Mouse (Mus musculus) stomach, embryonic 15.5 days (tissue): ENCODE results near the gene Slc29a2. TPM values are rescaled to one million over a fixed set of nuclear protein-coding genes. Genes with fewer than 3 reads are reported as not detected.
A peak's percentile ranks its signal among the peaks of the same experiment; 100 is the strongest.

Source experiments
- ATAC-seq: fragments of 200-750 bp; cut with Nextera tagmentation; 2 replicates; pipeline ENCODE4 v1.8.0; 2017; ENCODE audit warnings: low read depth, moderate number of reproducible peaks, moderate TSS enrichment; ENCODE audit not compliant: insufficient read depth, low FRiP score
- H3K27ac ChIP-seq: fragments of 300-500 bp; sonication (generic); 2 replicates; pipeline ENCODE4 v1.5.1; 2015; ENCODE audit warnings: mild to moderate bottlenecking, inconsistent platforms
- H3K27me3 ChIP-seq: fragments of 300-500 bp; sonication (generic); replicated peaks from 2 replicates; pipeline ENCODE4 v1.6.1; 2015; ENCODE audit warnings: inconsistent platforms
- H3K36me3 ChIP-seq: fragments of 300-500 bp; sonication (generic); 2 replicates; pipeline ENCODE4 v1.6.1; 2015; ENCODE audit warnings: inconsistent platforms
- H3K4me1 ChIP-seq: fragments of 300-500 bp; sonication (generic); 2 replicates; pipeline ENCODE4 v1.6.1; 2015; ENCODE audit warnings: inconsistent platforms
- H3K4me2 ChIP-seq: fragments of 300-500 bp; sonication (generic); 2 replicates; pipeline ENCODE4 v1.6.1; 2015; ENCODE audit warnings: mild to moderate bottlenecking, inconsistent platforms
- H3K4me3 ChIP-seq: fragments of 300-500 bp; sonication (generic); replicated peaks from 2 replicates; pipeline ENCODE4 v1.5.1; 2015; ENCODE audit warnings: inconsistent platforms
- H3K9ac ChIP-seq: fragments of 300-500 bp; sonication (generic); 2 replicates; pipeline ENCODE4 v1.6.1; 2015; ENCODE audit warnings: inconsistent platforms
- H3K9me3 ChIP-seq: fragments of 300-500 bp; sonication (generic); 2 replicates; pipeline ENCODE4 v1.6.1; 2016; ENCODE audit warnings: inconsistent platforms
- WGBS: fragments of 180-500 bp; shearing (Covaris S2); methylation state at CpG from one replicate; pipeline ENCODE4 v1.1.7; 2015; 5-methylcytosine and 5-hydroxymethylcytosine counted together
- polyA plus RNA-seq: library from polyadenylated mRNA; unstranded; fragments of >200 nt; fragmentation: Nextera tagmentation; extraction: Ambion mirVana; gene quantifications from 2 replicates; pipeline ENCODE4 v1.2.1, GENCODE M21; 2015

Gene Slc29a2
- polyA plus RNA-seq, 1 experiment from 2014 or later, result 3.7 TPM

GRCm38 (mm10) chr19:5060365-5061330 is 37.0 kb downstream of the Slc29a2 start:
- H3K4me1 ChIP-seq, result peaks cover 52% of the 10 kb centered on the region
- peak overlapping the region; percentile 80 for H3K27ac ChIP-seq

GRCm38 (mm10) chr19:5062041-5062440 is 38.4 kb downstream of the Slc29a2 start:
- no peaks in the 10 kb centered on the region for H3K36me3 ChIP-seq
- no peak overlapping the region for H3K27ac ChIP-seq
- H3K9me3 ChIP-seq, result no peaks in the 10 kb centered on the region
- H3K4me1 ChIP-seq, result peaks cover 49% of the 10 kb centered on the region
- no peak overlapping the region for H3K9ac ChIP-seq
- H3K4me2 ChIP-seq, result no peak overlapping the region
- no peaks in the 10 kb centered on the region for H3K27me3 ChIP-seq
- ATAC-seq, result no peak; the same call in 1 of the 2 replicates
- WGBS, result 75% methylated on average over 5 of the region's 5 CpGs
- H3K4me3 ChIP-seq, result no peak overlapping the region

More at GRCm38 (mm10) chr19:5060365-5061330, 37.0 kb downstream of the Slc29a2 start:
- Histone ChIP-seq H3K36me3 (no peaks in the 10 kb centered on the region), H3K9me3 (no peaks in the 10 kb centered on the region), H3K27me3 (no peaks in the 10 kb centered on the region), H3K9ac (no peak overlapping the region), H3K4me3 (no peak overlapping the region), H3K4me2 (no peak overlapping the region)
- peak; percentile 11; the same call in 1 of the 2 replicates for ATAC-seq
- 32% methylated on average over 5 of the region's 5 CpGs for WGBS

DNA sequence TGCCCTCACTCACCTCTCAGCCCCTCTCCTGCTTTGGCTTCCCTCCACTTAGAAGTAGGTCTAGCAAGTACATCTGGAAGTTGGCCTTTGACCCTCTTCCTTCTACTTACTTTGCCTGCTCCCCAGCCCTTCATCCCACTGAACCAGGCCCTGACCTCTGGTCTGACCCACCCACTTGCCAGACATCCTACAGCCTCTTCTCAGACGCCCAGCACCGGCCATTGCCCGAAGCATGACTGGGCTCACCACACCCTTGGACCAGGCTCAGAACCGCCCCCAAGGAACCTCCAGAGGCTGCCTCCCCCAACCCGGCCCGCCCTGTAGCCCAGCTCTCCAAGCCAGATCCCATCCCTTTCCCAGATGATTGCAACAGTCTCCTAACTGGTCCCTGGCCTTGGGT is 38.8 kb downstream of the Slc29a2 start:
- H3K9me3 ChIP-seq, result no peaks in the 10 kb centered on the region
- no peak overlapping the region for H3K4me2 ChIP-seq
- H3K27me3 ChIP-seq, result no peaks in the 10 kb centered on the region
- H3K4me1 ChIP-seq, result peaks cover 53% of the 10 kb centered on the region
- no peak overlapping the region for H3K27ac ChIP-seq
- H3K36me3 ChIP-seq, result no peaks in the 10 kb centered on the region
- H3K9ac ChIP-seq, result no peak overlapping the region
- no peak for ATAC-seq
- 62% methylated on average over 6 of the region's 6 CpGs for WGBS
- no peak overlapping the region for H3K4me3 ChIP-seq

- no peak for ATAC-seq
- 36% methylated on average over 7 of the region's 7 CpGs for WGBS
- H3K36me3 ChIP-seq, result no peaks in the 10 kb centered on the region
- H3K4me1 ChIP-seq, result peaks cover 51% of the 10 kb centered on the region
- H3K9ac ChIP-seq, result no peak overlapping the region
- H3K27ac ChIP-seq, result no peak overlapping the region
- H3K27me3 ChIP-seq, result peaks cover 5% of the 10 kb centered on the region; the same call in 1 of the 2 replicates
- no peaks in the 10 kb centered on the region for H3K9me3 ChIP-seq
- no peak overlapping the region for H3K4me3 ChIP-seq
- no peak overlapping the region for H3K4me2 ChIP-seq
Measured at GRCm38 (mm10) chr19:5065104-5065503, 41.4 kb downstream of the Slc29a2 start.

- Histone ChIP-seq H3K9me3 (no peaks in the 10 kb centered on the region), H3K27ac (peak overlapping the region; percentile 93), H3K4me3 (peak overlapping the region; percentile 58), H3K4me1 (peaks cover 46% of the 10 kb centered on the region), H3K9ac (no peak overlapping the region), H3K4me2 (peak overlapping the region; percentile 79), H3K27me3 (peaks cover 5% of the 10 kb centered on the region; the same call in 1 of the 2 replicates), H3K36me3 (no peaks in the 10 kb centered on the region)
- ATAC-seq, result no peak; the same call in 1 of the 2 replicates
- WGBS, result 5% methylated on average over 15 of the region's 15 CpGs
Measured at GRCm38 (mm10) chr19:5067040-5067799, 43.6 kb downstream of the Slc29a2 start.

- H3K4me1 ChIP-seq, result peaks cover 52% of the 10 kb centered on the region
- peak within 1 kb of the TSS; percentile 58 for H3K4me3 ChIP-seq
- H3K9ac ChIP-seq, result peak within 1 kb of the TSS; percentile 64
- peak within 1 kb of the TSS; percentile 93 for H3K27ac ChIP-seq
- H3K9me3 ChIP-seq, result no peaks in the 10 kb centered on the region
- peaks cover 5% of the 10 kb centered on the region; the same call in 1 of the 2 replicates for H3K27me3 ChIP-seq
- 1% methylated on average over 54 of the region's 56 CpGs for WGBS
- H3K4me2 ChIP-seq, result peak within 1 kb of the TSS; percentile 79
- H3K36me3 ChIP-seq, result no peaks in the 10 kb centered on the region
- ATAC-seq, result peak; percentile 60; the same call in 1 of the 2 replicates
Measured at GRCm38 (mm10) chr19:5067867-5068569, 44.4 kb downstream of the Slc29a2 start, which contains the start of gene Cd248. Gene Cd248, plus strand, starts transcription at chr19:5068078.

DNA sequence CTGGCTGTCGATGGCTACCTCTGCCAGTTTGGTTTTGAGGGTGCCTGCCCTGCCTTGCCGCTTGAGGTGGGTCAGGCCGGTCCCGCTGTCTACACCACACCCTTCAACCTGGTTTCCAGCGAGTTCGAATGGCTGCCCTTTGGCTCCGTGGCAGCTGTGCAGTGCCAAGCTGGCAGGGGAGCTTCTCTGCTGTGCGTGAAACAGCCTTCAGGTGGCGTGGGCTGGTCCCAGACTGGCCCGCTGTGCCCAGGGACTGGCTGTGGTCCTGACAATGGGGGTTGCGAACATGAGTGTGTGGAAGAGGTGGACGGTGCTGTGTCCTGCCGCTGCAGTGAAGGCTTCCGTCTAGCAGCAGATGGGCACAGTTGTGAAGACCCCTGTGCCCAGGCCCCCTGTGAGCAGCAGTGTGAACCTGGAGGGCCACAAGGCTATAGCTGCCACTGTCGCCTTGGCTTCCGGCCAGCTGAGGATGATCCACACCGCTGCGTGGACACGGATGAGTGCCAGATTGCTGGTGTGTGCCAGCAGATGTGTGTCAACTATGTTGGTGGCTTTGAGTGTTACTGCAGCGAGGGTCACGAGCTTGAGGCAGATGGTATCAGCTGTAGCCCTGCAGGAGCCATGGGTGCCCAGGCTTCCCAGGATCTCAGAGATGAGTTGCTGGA is 45.0 kb downstream of the Slc29a2 start:
- Histone ChIP-seq H3K36me3 (no peaks in the 10 kb centered on the region), H3K4me3 (peak overlapping the region; percentile 58), H3K4me2 (peak overlapping the region; percentile 79), H3K27ac (peak overlapping the region; percentile 93), H3K9me3 (no peaks in the 10 kb centered on the region), H3K4me1 (peaks cover 53% of the 10 kb centered on the region), H3K9ac (peak overlapping the region; percentile 64; the same call in 1 of the 2 replicates), H3K27me3 (peaks cover 5% of the 10 kb centered on the region; the same call in 1 of the 2 replicates)
- ATAC-seq, result no peak
- 29% methylated on average over 21 of the region's 21 CpGs for WGBS

DNA sequence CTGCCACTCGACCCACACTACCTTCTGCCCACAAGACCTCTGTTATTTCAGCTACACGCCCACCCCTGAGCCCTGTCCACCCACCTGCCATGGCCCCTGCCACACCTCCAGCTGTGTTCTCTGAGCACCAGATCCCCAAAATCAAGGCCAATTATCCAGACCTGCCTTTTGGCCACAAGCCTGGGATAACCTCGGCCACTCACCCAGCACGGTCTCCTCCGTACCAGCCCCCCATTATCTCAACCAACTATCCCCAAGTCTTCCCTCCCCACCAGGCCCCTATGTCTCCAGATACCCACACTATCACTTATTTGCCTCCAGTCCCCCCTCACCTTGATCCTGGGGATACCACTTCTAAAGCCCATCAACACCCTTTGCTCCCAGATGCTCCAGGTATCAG is 45.8 kb downstream of the Slc29a2 start:
- no peak for ATAC-seq
- Histone ChIP-seq H3K27ac (0 out of 2 replicates have a peak overlapping the region, but pooled peaks have one; percentile 92), H3K4me1 (peaks cover 53% of the 10 kb centered on the region), H3K36me3 (no peaks in the 10 kb centered on the region), H3K4me3 (peak overlapping the region; percentile 58), H3K9ac (0 out of 2 replicates have a peak overlapping the region, but pooled peaks have one; percentile 2), H3K4me2 (peak overlapping the region; percentile 79), H3K27me3 (peaks cover 5% of the 10 kb centered on the region; the same call in 1 of the 2 replicates), H3K9me3 (no peaks in the 10 kb centered on the region)
- WGBS, result 74% methylated on average over 5 of the region's 5 CpGs

- Histone ChIP-seq H3K9ac (peak overlapping the region; percentile 2; the same call in 1 of the 2 replicates), H3K27me3 (peaks cover 5% of the 10 kb centered on the region; the same call in 1 of the 2 replicates), H3K4me2 (peak overlapping the region; percentile 79), H3K27ac (peak overlapping the region; percentile 92; the same call in 1 of the 2 replicates), H3K4me3 (peak overlapping the region; percentile 58), H3K9me3 (no peaks in the 10 kb centered on the region), H3K4me1 (peaks cover 53% of the 10 kb centered on the region), H3K36me3 (no peaks in the 10 kb centered on the region)
- WGBS, result 71% methylated on average over 7 of the region's 7 CpGs
- no peak for ATAC-seq
Measured at GRCm38 (mm10) chr19:5069978-5070377, 46.3 kb downstream of the Slc29a2 start.

DNA sequence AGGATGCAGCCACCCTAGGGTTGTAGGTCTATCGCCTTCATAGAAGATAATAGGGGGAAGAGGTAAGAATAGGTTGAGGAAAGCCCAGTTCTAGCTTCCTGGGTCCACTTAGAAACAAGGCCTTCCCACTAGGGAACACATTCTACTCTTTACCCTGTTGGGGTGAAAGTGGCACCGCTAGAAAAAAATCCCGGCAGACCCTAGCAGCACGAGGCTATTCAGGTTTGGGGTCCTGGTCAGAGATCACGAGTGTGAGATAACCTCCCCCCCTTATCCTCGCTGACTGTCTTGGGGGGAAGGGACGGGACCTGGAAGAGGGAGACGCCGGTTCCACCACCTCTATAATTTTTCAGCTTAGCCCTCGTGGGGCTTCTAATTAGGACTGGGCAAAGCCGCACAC is 47.4 kb downstream of the Slc29a2 start:
- H3K27me3 ChIP-seq, result peaks cover 5% of the 10 kb centered on the region; the same call in 1 of the 2 replicates
- no peaks in the 10 kb centered on the region for H3K9me3 ChIP-seq
- peak overlapping the region; percentile 29; the same call in 1 of the 2 replicates for H3K9ac ChIP-seq
- H3K4me2 ChIP-seq, result peak overlapping the region; percentile 79
- no peaks in the 10 kb centered on the region for H3K36me3 ChIP-seq
- 8% methylated on average over 11 of the region's 11 CpGs for WGBS
- peaks cover 46% of the 10 kb centered on the region for H3K4me1 ChIP-seq
- no peak for ATAC-seq
- peak overlapping the region; percentile 58 for H3K4me3 ChIP-seq
- H3K27ac ChIP-seq, result peak overlapping the region; percentile 92
